ENCODE assay signal across 12 mouse cellular contexts in the genomic region with DNA sequence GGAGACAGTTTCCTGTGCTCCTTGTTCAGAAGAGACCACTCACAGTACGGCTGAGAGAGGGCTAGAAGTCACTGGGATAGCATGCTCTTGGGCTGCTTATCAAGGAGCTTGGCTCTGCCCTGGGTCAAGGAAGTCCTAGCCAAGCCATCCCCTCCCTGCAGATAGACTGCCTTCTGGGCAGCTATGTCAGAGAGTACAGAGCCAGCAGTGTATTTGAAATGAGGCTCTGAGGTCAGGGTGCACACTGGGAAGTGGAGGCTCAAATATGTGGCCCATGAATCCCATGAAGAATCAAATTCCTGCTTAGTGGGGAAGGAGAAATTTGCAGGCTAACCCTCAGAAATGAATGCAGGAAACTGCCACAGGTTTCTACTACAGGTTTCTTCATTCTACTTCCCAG. TPM values are rescaled to one million over a fixed set of nuclear protein-coding genes. Genes with fewer than 3 reads are reported as not detected.
DNase-seq lines count a peak whose midpoint lies in the region; ATAC-seq and TF ChIP-seq lines count a peak whose summit lies in the region.
"Had no signal": no experiment of that assay in that cellular context is flagged by ENCODE, and none has a peak within 500 bp of the region (broad histone marks: within the 10 kb centered on the region; RNA-seq: fewer than 3 reads in every experiment).

No protein-coding gene starts in this region.

- WGBS in bone marrow, adult 2 months, result 38% methylated on average over 1 of the region's 1 CpGs
- WGBS in liver, embryonic 16.5 days (ENCODE audit: insufficient replicate concordance), result 23% methylated on average over 1 of the region's 1 CpGs

- no peaks in the 10 kb centered on the region for H3K36me3 ChIP-seq in liver, embryonic 16.5 days (ENCODE audit: control insufficient read depth, insufficient read depth)
- H3K36me3 ChIP-seq: lung, embryonic 15.5 days had no signal

- TF ChIP-seq CTCF in bone marrow, adult 2 months (IDR thresholded peaks at IDR 0.05; ENCODE audit: control insufficient read depth, insufficient read depth, low read length), result no peak

- H3K9ac ChIP-seq in liver, embryonic 16.5 days (ENCODE audit: low read depth, low read length), result peak overlapping the region; percentile 30; the same call in 1 of the 2 replicates
- H3K9ac ChIP-seq: lung, embryonic 15.5 days had no signal

- H3K4me1 ChIP-seq in bone marrow, adult 2 months (ENCODE audit: control insufficient read depth, insufficient read depth, low read length), result peaks cover 8% of the 10 kb centered on the region
- H3K4me1 ChIP-seq in liver, embryonic 16.5 days (ENCODE audit: control insufficient read depth, low read depth, low read length), result peaks cover 70% of the 10 kb centered on the region

- H3K4me3 ChIP-seq in bone marrow, adult 2 months (replicated peaks; ENCODE audit: control insufficient read depth, low read depth, low read length), result peak overlapping the region; percentile 93
- H3K4me3 ChIP-seq in liver, embryonic 16.5 days (ENCODE audit: low read depth, low read length), result peak overlapping the region; percentile 3; the same call in 1 of the 2 replicates
- H3K4me3 ChIP-seq: lung, embryonic 15.5 days had no signal

- no peak for ATAC-seq in liver, embryonic 16.5 days (ENCODE audit: low read depth)

- H3K4me2 ChIP-seq in liver, embryonic 16.5 days (ENCODE audit: low read depth, low read length), result peak overlapping the region; percentile 100

- no peaks in the 10 kb centered on the region for H3K27me3 ChIP-seq in liver, embryonic 16.5 days (ENCODE audit: control insufficient read depth, insufficient read depth, low read depth, low read length)
- H3K27me3 ChIP-seq: lung, embryonic 15.5 days had no signal

- peak; percentile 69 to 72 for DNase-seq in heart, adult 18-20 months
- no peak for DNase-seq in heart, adult 8-10 months (ENCODE audit: low spot score)
- peak; percentile 53 to 73 for DNase-seq in heart, adult 9 months (ENCODE audit: low spot score in 2 of 2)
- no peak for DNase-seq in retina, embryonic 14.5 days (ENCODE audit: low spot score)
- no peak for DNase-seq in urinary bladder, postnatal 25 days (ENCODE audit: low spot score)
- no peak for DNase-seq in urinary bladder, adult 18-20 months (ENCODE audit: low spot score in 2 of 2)
- DNase-seq: kidney, postnatal 10 days had no signal

- peak overlapping the region; percentile 98 for H3K27ac ChIP-seq in bone marrow, adult 2 months (ENCODE audit: control insufficient read depth, insufficient read depth, low read depth, low read length, poor library complexity)
- H3K27ac ChIP-seq in liver, embryonic 16.5 days (ENCODE audit: low read length), result peak overlapping the region; percentile 34
- H3K27ac ChIP-seq: lung, embryonic 15.5 days had no signal

- no peak for TF ChIP-seq POLR2A in bone marrow, adult 2 months (IDR thresholded peaks at IDR 0.05; ENCODE audit: borderline replicate concordance, control insufficient read depth, low read depth, low read length)

- no peaks in the 10 kb centered on the region for H3K9me3 ChIP-seq in liver, embryonic 16.5 days (replicated peaks; ENCODE audit: control insufficient read depth, low read length)
- H3K9me3 ChIP-seq: lung, embryonic 15.5 days had no signal

RNA-seq across cellular contexts. Expression of gene Klf13, which starts 4.2 kb away (rescaled TPM):
- 10 to 100 TPM; 42.9 to 59.3 TPM for total RNA-seq in heart, adult 18-20 months (2021)
- total RNA-seq in heart, adult 8-10 months (2022), result 10 to 100 TPM; 39.6 to 53.1 (median 47.7) TPM
- polyA plus RNA-seq in bone marrow, adult 2 months (2011; ENCODE audit: insufficient read depth, insufficient read length, low replicate concordance, missing spikeins), result 38.0 and 58.7 TPM in 2 replicates
- 15.6 and 16.6 TPM in 2 replicates for polyA plus RNA-seq in liver, embryonic 16.5 days (2015; fragmentation: Nextera tagmentation; extraction: Ambion mirVana)

RNA-seq across cellular contexts. Expression of gene E030018B13Rik, which starts 17.9 kb away (rescaled TPM):
- total RNA-seq in heart, adult 18-20 months (2021), result not detected
- not detected for total RNA-seq in heart, adult 8-10 months (2022)
- polyA plus RNA-seq in bone marrow, adult 2 months (2011; ENCODE audit: insufficient read depth, insufficient read length, low replicate concordance, missing spikeins), result not detected in 2 replicates
- not detected in 2 replicates for polyA plus RNA-seq in liver, embryonic 16.5 days (2015; fragmentation: Nextera tagmentation; extraction: Ambion mirVana)
- total RNA-seq: ES-E14; gastrocnemius, adult 8-10 months had no signal

Comparison
In these comparisons a context has a peak if more than half of its experiments do, and no peak if none do; other contexts are left out.
1. DNase-seq: peak in heart, adult 18-20 months (2 of 2) and heart, adult 9 months (2 of 2); none in heart, adult 8-10 months (single experiment), retina, embryonic 14.5 days (single experiment), urinary bladder, postnatal 25 days (single experiment) and urinary bladder, adult 18-20 months (0 of 2).